Mouse (Mus musculus) mouse trophoblast stem cell (cell line): Measurements from ENCODE around the gene Exoc1.

Source experiments
- in situ Hi-C, 2 experiments: fragments of 300-500 bp; cut with MseI, MboI; formaldehyde crosslinking; loops; 2 replicates in 1 of 2; 3 replicates in 1 of 2; pipeline ENCODE4 v1.15.1; 2025

Exoc1 gene

GRCm38 (mm10) chr5:76529040-76529703 lies at the start of gene Exoc1:
Exoc1 (plus strand) TSS chr5:76529311.
- in situ Hi-C loops: no loop called here

GRCm38 (mm10) chr5:76483811-76484210 lies 45.3 kb upstream of the Exoc1 start, which contains the start of gene Gm7271:
Gm7271 (plus strand) TSS chr5:76484040.
- in situ Hi-C loops: no loop called here

- in situ Hi-C loops: no loop called here
These were observed 34.0 kb upstream of the Exoc1 start for GRCm38 (mm10) chr5:76495126-76495525.

- in situ Hi-C loops: no loop called here
These were observed 6.7 kb upstream of the Exoc1 start for GRCm38 (mm10) chr5:76522446-76522845.

GRCm38 (mm10) chr5:76524623-76525022 lies 4.5 kb upstream of the Exoc1 start:
- in situ Hi-C loops: no loop called here

GRCm38 (mm10) chr5:76525066-76525465 lies 4.0 kb upstream of the Exoc1 start:
- in situ Hi-C loops: no loop called here

GRCm38 (mm10) chr5:76525829-76526228 lies 3.3 kb upstream of the Exoc1 start:
- in situ Hi-C loops: no loop called here

GRCm38 (mm10) chr5:76529704-76530066 lies 574 bp downstream of the Exoc1 start:
- in situ Hi-C loops: no loop called here

- in situ Hi-C loops: no loop called here
These were observed 4.1 kb downstream of the Exoc1 start for GRCm38 (mm10) chr5:76533186-76533585.

GRCm38 (mm10) chr5:76536231-76536630 lies 7.1 kb downstream of the Exoc1 start:
- in situ Hi-C loops: no loop called here

- in situ Hi-C loops: no loop called here
These were observed 8.5 kb downstream of the Exoc1 start for GRCm38 (mm10) chr5:76537578-76537977.

- in situ Hi-C loops: no loop called here
These were observed 11.1 kb downstream of the Exoc1 start for GRCm38 (mm10) chr5:76540181-76540580.

- in situ Hi-C loops: no loop called here
These were observed 11.7 kb downstream of the Exoc1 start for GRCm38 (mm10) chr5:76540842-76541241.

- in situ Hi-C loops: no loop called here
These were observed 14.1 kb downstream of the Exoc1 start for GRCm38 (mm10) chr5:76543200-76543599.

GRCm38 (mm10) chr5:76550426-76550825 lies 21.3 kb downstream of the Exoc1 start:
- in situ Hi-C loops: no loop called here

GRCm38 (mm10) chr5:76565321-76565720 lies 36.2 kb downstream of the Exoc1 start:
- in situ Hi-C loops: no loop called here

- in situ Hi-C loops: no loop called here
These were observed 45.1 kb downstream of the Exoc1 start for GRCm38 (mm10) chr5:76574251-76574650.

- in situ Hi-C loops: no loop called here
These were observed 47.9 kb downstream of the Exoc1 start for GRCm38 (mm10) chr5:76577026-76577425.

GRCm38 (mm10) chr5:76585378-76585777 lies 56.3 kb downstream of the Exoc1 start:
- in situ Hi-C loops: loop anchor here in 1 of 2 experiments (10.0 kb wide), 1 partner anchor 259 kb away; no protein-coding TSS in a partner anchor

- in situ Hi-C loops: loop anchor here in 1 of 2 experiments (10.0 kb wide), 1 partner anchor 256 kb away; no protein-coding TSS in a partner anchor
These were observed 59.6 kb downstream of the Exoc1 start, which contains the start of gene Cep135 for GRCm38 (mm10) chr5:76588551-76589283. Cep135 (plus strand) TSS chr5:76588698.

GRCm38 (mm10) chr5:76589311-76589710 lies 60.2 kb downstream of the Exoc1 start:
- in situ Hi-C loops: loop anchor here in 1 of 2 experiments (10.0 kb wide), 1 partner anchor 255 kb away; no protein-coding TSS in a partner anchor

GRCm38 (mm10) chr5:76590009-76590408 lies 60.9 kb downstream of the Exoc1 start:
- in situ Hi-C loops: no loop called here

GRCm38 (mm10) chr5:76591885-76592284 lies 62.8 kb downstream of the Exoc1 start:
- in situ Hi-C loops: no loop called here
